Mouse (Mus musculus) frontal cortex, postnatal 14 days (tissue): ENCODE results near the gene Btbd35f28.
"Not testable (repeated sequence)": the region's sequence is repeated elsewhere in the genome, so short reads cannot be mapped to it uniquely, and the experiment has no call there.

Source experiments
- DNase-seq, 2 experiments: peaks; one replicate each; pipeline ENCODE4 v3.0.0; 2022; ENCODE audit warnings: low spot score in 2 of 2

Btbd35f28 gene

GRCm38 (mm10) chrX:4196276-4196675, at the start of gene Btbd35f28:
TSS of gene Btbd35f28 (plus strand) at chrX:4196576.
- DNase-seq, result not testable (repeated sequence)
